Mouse (Mus musculus): ENCODE results near the gene Glipr1l1.
A peak's percentile ranks its signal among the peaks of the same experiment; 100 is the strongest.
"Not testable (repeated sequence)": the region's sequence is repeated elsewhere in the genome, so short reads cannot be mapped to it uniquely, and the experiment has no call there.

Gene Glipr1l1

DNA sequence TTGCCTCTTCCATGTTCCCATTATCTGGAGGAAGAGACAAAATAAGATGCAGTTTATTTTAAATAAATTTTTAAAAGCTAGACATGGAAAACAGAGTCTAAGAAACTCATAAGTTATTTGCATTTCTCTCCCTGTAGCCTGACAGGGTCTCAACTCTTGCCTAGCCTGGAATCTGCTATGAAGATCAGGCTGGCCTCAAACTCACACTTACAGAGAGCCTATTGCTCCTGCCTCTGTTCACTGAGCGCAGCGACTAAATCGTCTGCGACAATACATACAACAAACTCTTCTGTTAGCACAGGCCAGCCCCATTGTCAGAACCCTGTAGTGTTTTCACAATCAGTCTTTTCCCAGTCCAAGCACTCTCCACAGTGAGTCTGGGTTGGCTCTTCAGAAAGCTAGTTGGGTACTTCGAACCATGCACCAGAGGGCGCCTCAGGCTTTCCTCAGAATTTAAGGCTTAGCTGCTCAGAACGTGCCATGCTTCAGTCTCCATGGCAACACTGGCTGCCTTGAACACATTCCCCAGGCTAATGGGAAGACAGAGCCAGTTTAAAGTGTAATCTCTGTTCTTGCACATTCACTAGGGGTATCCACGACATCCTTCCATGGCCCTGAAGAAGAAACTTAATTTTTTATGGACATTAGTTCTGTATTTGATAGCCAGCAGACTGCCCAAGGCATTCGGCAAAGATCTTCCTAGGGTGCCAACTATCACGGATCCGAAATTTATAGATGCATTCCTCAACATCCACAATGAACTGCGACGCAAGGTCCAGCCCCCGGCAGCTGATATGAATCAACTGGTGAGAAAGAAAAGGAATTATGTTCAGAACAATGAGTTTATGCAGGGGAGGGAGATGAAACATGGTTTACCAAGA, at the start of gene Glipr1l1:
Gene Glipr1l1 (plus strand): TSS at position 488 of the 881 bp plus-strand sequence.
- peak; percentile 83 for DNase-seq (ENCODE audit: low spot score)

GRCm38 (mm10) chr10:112023585-112023984, 36.4 kb upstream of the Glipr1l1 start:
- no peak for DNase-seq (ENCODE audit: low spot score)

DNA sequence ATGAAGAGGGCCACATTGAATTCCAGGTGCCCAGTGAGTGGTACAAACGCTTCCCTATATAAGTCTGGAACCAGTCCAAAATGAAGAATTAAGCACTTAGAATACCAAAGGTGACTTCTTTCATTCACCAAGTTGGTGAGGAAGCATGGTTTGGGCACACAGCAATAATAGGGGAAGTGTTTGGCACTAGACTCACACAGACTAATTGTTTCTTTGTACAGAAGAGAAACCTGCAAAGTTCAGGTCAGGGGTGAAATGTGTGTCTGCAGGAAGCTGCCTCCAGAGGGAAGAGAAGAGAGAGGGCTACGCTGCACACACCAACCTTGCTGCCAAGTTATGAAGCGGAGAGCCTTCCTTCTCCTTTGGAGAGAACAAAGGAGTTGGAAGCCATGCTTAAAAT, 31.3 kb upstream of the Glipr1l1 start:
- not testable (repeated sequence) for DNase-seq (ENCODE audit: low spot score)

DNA sequence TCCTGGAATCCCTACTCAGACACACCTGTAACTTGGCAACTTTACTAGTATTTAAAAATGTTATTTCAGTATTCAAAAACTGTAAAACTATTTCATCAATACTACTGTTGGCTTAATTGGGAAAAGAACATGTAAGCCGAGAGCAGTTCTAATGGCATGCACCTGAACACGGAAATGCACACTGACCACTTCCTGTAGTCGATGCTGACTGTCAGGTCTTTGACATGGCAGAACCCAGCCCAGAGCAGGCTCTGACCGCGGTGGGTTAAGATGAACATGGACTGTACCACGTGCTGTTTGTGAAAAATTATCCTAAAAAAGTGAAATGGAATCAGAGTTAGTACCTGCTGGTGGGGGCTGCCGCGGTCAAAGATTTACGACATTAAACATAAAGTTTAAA, 16.5 kb upstream of the Glipr1l1 start:
- DNase-seq (ENCODE audit: low spot score): not testable (repeated sequence)

DNA sequence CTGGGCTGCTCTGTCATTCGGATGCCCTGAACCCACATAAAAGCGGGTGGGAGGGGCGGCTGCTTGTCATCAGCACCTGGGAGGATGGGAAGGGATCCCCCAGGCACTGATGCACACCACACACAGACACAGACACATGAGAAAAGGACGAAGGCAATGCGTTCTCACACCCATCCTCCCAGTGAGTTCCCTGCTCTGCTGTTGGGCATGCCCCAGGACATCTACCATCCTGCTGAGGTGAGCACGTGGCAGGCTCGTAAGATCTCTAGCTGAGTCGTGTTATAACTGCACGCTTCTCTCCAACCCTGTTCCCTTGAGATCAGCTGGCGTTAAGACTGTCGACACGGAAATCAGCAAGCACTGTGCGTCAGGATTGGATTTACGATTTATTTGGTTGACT, 15.7 kb upstream of the Glipr1l1 start:
- not testable (repeated sequence) for DNase-seq (ENCODE audit: low spot score)

DNA sequence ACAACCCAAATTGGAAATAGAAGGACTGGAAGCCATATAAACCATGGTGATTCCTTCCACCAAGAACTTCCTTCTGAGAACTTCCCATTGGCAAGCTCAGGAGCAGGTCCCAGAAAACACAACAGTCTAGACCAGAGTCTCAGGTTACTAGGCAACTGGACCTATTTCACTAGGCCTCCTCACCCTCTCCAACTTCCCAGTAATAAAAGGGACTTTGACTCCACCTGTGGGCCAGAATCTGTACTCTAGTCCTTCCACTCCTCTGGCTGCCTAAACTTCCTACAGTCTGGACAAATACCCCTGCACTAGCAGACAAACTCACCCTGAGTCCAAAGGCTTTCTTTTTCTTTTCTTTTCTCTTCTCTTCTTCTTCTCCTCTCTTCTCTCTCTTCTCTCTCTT, 8.8 kb upstream of the Glipr1l1 start:
- no peak for DNase-seq (ENCODE audit: low spot score)

- peak; percentile 43 for DNase-seq (ENCODE audit: low spot score)
Observed at GRCm38 (mm10) chr10:112051956-112052355, 8.0 kb upstream of the Glipr1l1 start.

DNA sequence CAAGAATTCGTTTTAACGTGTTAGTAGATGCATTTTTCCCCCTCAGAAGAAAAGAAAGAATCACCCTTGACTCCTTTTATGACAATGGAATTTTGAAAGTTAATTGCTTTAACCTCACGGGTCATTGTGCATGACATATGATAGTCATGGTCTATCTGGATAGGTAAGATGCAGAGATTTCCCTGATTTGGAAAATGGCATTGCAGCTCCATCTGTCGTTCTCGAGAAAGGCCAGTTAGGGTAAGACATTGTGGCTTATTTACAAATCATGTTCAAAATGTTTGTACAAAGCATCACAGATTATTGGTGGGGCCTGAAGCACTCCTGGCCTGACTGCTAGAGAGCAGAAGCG, 570 bp downstream of the Glipr1l1 start:
- not testable (repeated sequence) for DNase-seq (ENCODE audit: low spot score)

GRCm38 (mm10) chr10:112080044-112080443, 20.1 kb downstream of the Glipr1l1 start:
- DNase-seq (ENCODE audit: low spot score): no peak

DNA sequence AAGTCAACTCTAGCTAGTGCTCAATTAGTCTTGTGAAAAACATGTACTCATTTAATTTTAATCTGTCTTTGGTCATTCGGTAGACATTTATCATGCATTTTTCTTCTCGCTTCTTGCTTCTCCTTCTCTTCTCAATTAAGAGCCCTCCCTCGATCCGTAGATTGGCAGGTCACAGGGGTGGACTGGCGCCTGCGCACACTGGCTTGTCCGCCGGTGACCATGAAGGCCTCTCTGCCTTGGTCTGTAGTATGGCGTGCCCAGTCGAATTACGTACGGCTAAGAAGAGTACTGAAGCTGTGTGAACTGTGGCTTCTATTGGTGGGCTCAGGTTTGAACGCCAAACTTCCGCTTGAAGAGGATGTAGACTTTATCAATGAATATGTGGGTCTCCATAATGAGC, 23.2 kb downstream of the Glipr1l1 start, which contains the start of gene Glipr1l2:
Gene Glipr1l2 (plus strand): TSS at position 198 of the 400 bp plus-strand sequence.
- no peak for DNase-seq (ENCODE audit: low spot score)

DNA sequence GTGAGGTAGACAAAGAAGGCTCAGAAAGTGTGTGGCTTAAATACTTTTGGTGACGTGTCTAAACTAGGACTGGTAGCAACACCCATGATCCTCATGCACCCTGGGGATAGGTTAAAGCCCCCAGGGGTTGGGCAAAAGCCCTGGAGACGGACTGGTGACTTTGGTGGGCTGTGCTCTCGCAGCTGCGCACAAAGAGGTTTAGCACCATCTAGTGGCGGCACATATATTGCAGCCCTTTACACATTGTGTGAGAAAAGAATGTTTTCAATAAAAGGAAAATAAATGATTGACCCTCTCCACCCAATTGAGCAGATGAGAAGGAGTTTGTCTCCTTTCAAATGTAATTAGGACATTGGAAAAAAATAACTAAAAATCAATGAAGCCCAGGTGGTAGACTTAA, 45.8 kb downstream of the Glipr1l1 start:
- peak; percentile 63 for DNase-seq (ENCODE audit: low spot score)

- no peak for DNase-seq (ENCODE audit: low spot score)
Observed at GRCm38 (mm10) chr10:112110401-112110800, 50.4 kb downstream of the Glipr1l1 start.

GRCm38 (mm10) chr10:112125090-112125489, 65.1 kb downstream of the Glipr1l1 start:
- not testable (repeated sequence) for DNase-seq (ENCODE audit: low spot score)

GRCm38 (mm10) chr10:112127682-112128230, 67.8 kb downstream of the Glipr1l1 start:
- DNase-seq (ENCODE audit: low spot score): not testable (repeated sequence)

Data from retina, embryonic 14.5 days (tissue).